Mouse (Mus musculus): Measurements from ENCODE around the gene Tspan11.

The Tspan11 gene

GRCm38 (mm10) chr6:127879472-127879871, 7.9 kb upstream of the Tspan11 start:
- no peak for DNase-seq (ENCODE audit: low spot score)

GRCm38 (mm10) chr6:127886916-127887315, 473 bp upstream of the Tspan11 start:
- no peak for DNase-seq (ENCODE audit: low spot score)

DNA sequence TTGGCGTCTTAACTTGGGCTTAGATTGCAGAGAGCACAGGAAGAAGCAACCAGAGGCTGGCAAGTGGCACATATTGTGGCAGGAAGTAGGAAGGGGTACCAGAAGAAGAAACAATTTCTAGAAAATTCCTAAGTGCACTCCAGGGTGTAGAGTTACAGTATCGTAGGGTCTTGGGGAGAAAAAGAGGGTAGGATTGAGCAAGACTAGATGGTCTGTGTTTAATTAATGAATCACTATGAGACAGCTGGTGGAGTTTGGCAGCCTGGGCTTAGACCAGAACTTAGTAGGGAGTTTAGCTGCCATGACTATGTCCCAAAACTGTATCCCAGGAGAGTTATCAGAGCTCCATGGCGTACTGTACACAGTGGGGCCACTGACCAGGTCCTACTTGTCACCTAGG, 1.2 kb downstream of the Tspan11 start:
- DNase-seq (ENCODE audit: low spot score), result no peak

- DNase-seq (ENCODE audit: low spot score), result no peak
Observed at GRCm38 (mm10) chr6:127893611-127894010, 6.2 kb downstream of the Tspan11 start.

GRCm38 (mm10) chr6:127894999-127895398, 7.6 kb downstream of the Tspan11 start:
- no peak for DNase-seq (ENCODE audit: low spot score)

DNA sequence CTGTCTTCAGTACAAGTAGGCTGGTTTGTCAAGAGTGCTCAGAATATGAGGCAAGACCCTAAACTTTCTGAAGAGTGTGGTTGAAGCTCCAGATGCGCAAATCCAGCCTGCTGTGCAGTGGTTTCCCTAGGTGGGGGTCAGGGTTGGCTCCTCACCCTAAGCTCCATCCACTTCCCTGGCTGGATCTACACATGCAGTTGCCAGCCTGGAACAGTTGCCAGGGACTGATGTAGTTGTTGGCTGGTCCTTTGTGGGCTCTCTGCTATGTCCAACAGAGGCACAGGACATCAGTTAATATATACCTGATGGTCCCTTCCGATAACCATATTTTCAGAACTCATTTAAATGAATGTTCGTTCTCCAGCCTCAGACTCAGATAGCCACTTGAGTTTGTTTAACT, 9.0 kb downstream of the Tspan11 start:
- DNase-seq (ENCODE audit: low spot score), result no peak

- DNase-seq (ENCODE audit: low spot score), result no peak
Observed at GRCm38 (mm10) chr6:127897342-127897741, 10.0 kb downstream of the Tspan11 start.

DNA sequence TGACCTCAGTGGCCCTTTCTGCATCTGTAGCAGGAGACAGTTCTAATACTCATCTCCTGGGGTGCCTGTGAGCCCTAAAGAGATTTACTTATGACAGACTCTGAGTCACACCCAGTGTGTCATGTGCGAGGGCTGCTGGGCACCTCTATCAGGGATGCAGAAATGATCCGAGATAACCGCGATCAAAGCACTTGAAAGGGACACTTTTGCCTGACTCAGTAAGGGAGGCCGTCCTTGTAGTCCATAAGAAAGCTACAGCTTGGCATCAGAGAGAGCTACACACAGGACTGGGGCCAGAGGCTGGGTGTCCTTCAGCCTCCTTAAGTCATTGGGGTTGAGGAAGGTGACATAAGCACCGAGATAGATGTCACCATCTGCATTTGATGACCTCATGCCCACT, 12.7 kb downstream of the Tspan11 start:
- DNase-seq (ENCODE audit: low spot score), result no peak

DNA sequence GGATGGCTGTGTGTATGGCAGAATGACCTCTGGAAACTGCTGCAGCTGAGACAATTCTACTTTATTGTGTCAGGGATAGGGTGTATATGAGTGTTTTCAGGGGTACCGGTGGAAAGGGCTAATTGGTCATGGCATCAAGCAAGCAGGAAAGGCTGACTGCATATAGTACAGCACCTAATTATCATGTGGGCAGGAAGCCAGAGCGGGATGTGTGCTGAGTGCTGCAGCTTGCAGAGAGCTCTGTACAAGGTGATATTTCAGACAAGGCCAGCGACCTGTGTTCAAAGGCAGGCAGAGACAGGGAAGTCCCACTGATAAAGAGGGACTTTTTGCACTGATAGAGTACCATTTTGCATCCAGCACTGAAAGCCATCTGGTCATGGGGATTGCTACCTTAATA, 13.9 kb downstream of the Tspan11 start:
- no peak for DNase-seq (ENCODE audit: low spot score)

DNA sequence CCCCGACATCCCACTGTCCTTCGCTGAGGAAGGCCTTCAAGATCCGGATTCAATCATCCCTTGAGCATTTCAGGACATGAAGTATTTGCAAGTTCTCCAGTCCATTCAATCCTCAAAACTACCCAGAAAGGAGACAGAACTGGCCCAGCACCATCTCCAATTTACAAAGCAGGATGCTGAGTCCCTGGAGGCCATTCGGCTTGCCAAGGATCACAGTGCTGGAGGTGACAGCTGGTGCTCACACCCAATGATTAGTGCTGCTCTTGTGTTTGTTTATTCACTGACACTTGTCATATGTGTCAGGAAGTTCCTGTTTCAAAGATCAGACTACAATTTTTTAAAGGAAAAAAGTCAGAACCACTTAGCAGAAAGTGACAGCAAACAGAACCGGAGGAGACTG, 14.3 kb downstream of the Tspan11 start:
- DNase-seq (ENCODE audit: low spot score), result no peak

GRCm38 (mm10) chr6:127902559-127902958, 15.2 kb downstream of the Tspan11 start:
- DNase-seq (ENCODE audit: low spot score), result no peak

DNA sequence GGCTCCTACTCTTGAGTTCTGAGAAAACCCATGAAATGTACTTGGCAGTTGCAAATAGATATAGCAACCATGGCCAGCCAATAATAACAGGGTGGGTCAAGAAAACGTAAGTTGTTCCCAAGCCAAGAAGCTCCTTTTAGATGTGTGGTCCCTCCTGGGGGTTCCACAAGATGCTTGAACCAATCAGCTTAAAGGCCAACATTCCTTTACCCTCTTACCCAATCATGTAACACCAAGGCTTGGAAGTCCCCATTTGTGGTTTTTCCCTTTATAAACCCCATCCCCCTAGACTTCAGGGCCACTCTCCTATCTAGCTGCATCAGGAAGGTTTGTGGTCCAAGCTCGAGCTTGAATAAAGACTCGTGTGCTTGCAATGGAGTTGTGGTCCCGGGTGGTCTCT, 23.2 kb downstream of the Tspan11 start:
- no peak for DNase-seq (ENCODE audit: low spot score)

DNA sequence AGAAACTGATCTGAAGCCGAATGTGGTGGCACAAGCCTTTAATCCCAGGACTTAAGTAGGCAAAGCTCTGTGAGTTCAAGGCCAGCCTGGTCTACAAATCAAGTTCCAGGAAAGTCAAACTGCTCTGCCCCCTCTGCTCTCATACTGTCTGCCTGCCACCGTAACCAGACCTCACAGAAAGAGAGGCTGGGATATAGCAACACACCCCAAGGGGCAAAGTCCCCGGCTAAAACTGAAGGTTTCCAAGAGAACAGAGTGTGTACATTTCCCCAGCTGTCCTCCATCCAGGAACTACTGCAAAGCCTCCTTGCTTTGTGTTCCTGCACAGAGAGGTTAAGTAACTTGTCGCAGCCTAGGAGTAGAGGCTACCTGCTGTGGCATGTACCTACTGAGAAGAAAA, 24.3 kb downstream of the Tspan11 start:
- DNase-seq (ENCODE audit: low spot score), result no peak

- DNase-seq (ENCODE audit: low spot score), result no peak
Observed at GRCm38 (mm10) chr6:127912938-127913337, 25.5 kb downstream of the Tspan11 start.

- DNase-seq (ENCODE audit: low spot score), result no peak
Observed at GRCm38 (mm10) chr6:127916993-127917392, 29.6 kb downstream of the Tspan11 start.

DNA sequence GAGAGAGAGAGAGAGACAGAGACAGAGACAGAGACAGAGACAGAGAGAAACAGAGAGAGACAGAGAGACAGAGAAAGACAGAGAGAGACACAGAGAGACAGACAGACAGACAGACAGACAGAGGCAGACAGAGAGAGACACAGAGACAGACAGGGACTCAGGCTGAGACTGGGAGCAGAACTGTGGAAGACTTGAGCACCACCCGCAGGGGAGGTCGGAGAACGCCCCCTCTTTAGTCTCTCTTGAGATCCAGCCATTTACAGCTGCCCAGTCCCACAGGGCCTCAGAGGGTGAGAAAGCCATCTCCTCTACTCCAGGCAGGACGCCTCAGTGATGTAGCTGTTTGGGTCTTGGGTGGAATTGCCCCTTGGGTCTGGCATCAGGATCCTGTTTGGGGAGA, 30.3 kb downstream of the Tspan11 start:
- DNase-seq (ENCODE audit: low spot score), result no peak

DNA sequence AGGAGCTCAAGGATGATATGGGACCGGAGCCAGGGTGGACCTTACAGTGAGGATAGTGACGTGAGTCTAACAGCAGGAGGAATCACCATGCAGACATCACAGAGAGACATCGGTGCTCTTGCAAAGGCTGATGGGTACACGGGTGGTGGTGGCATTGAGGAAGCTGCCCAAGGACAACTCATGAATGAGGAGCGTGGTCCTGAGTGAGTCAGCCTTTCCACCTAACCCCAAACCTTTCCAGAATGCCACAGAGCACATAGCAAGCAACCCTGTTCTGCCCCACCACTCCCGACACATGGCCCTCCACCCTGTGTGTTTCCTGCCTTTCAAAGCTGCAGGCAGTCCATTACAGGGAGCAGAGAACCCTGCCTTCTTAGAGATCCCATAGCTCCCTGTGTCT, 32.1 kb downstream of the Tspan11 start:
- DNase-seq (ENCODE audit: low spot score), result no peak

GRCm38 (mm10) chr6:127920652-127921051, 33.3 kb downstream of the Tspan11 start:
- DNase-seq (ENCODE audit: low spot score), result peak; percentile 12

- no peak for DNase-seq (ENCODE audit: low spot score)
Observed at GRCm38 (mm10) chr6:127921996-127922395, 34.6 kb downstream of the Tspan11 start.

- DNase-seq (ENCODE audit: low spot score), result no peak
Observed at GRCm38 (mm10) chr6:127923296-127923695, 35.9 kb downstream of the Tspan11 start.

GRCm38 (mm10) chr6:127924750-127925149, 37.4 kb downstream of the Tspan11 start:
- no peak for DNase-seq (ENCODE audit: low spot score)

- DNase-seq (ENCODE audit: low spot score), result no peak
Observed at GRCm38 (mm10) chr6:127925915-127926314, 38.5 kb downstream of the Tspan11 start.

DNA sequence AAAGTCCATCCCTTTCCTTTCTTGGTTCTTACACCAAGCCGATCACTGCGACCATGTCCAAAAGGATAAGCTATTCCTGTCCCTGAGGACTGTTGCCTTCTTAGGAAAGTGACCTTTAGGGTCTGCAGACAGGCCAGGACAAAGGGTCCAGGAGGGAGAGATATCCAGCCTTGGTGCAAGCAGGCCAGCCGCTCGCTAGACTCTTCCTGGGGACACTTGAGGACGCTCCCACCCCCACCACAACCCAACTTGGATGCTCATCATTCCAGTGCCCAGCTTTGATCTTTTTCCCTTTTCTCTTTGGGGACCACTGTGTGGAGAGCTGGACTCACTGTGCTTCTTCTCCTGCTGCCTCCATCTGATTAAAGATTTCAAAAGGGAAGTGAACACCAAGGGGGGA, 41.3 kb downstream of the Tspan11 start:
- no peak for DNase-seq (ENCODE audit: low spot score)

GRCm38 (mm10) chr6:127932697-127933096, 45.3 kb downstream of the Tspan11 start:
- no peak for DNase-seq (ENCODE audit: low spot score)

GRCm38 (mm10) chr6:127933841-127934240, 46.5 kb downstream of the Tspan11 start:
- no peak for DNase-seq (ENCODE audit: low spot score)
